Mouse (Mus musculus): ENCODE measurements around the gene Pcbp4.
A peak's percentile ranks its signal among the peaks of the same experiment; 100 is the strongest.

Gene Pcbp4

GRCm38 (mm10) chr9:106464751-106465541 lies 11.9 kb downstream of the Pcbp4 start:
- DNase-seq (ENCODE audit: low spot score), result peak; percentile 55

DNA sequence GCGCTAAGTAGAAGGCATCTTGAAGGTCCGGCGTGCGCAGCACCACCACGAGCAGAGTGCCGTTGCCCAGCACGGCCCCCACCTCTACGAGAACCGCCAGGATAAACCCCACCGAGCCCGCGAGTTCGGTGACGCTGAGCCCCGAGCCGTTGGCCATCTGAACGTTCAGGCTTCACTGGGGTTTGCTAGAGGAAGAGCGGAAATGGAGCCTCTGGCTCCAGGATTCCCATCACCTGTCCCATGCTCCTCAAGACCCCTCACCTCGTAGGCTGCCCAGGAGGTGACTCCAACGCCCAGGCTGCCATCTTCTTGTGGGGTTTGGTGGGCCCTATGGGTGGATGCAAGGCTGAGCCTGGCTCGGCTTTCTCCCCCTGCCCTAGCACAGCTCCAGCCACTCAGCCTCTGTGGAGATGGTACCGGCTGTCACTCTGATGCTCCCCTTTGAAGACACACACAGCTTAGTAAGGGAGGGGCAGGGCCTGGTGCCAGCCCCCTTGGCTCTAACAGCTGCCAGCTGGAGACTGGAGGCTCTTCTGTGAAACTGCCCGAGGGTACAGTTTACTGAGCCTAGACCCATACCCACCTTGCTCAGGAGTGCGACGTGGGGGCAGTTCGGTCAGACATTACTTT lies 12.6 kb downstream of the Pcbp4 start, which contains the start of gene Gpr62:
Gpr62 (minus strand) TSS at position 368 of the 630 bp plus-strand sequence.
- DNase-seq (ENCODE audit: low spot score), result no peak

GRCm38 (mm10) chr9:106466721-106467120 lies 13.6 kb downstream of the Pcbp4 start:
- DNase-seq (ENCODE audit: low spot score), result no peak

DNA sequence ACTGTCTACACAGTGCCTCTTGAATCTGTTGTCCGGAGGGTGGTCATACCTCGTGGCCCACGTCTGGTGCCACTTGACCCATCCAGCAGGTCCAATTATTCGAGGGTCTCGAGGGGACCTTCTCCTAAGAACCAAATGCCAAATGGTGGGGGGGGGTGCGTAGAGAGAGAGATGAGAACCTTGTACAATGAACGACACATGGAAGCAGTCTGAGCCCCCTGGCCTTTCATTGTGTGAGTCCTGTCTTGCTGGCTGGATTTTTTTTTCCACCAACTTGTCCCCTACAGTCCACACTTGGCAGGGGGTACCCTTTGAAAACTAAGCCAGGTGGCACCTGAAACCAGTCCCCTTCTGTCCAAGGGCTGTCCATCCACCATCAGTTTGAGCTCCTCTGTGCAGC lies 14.7 kb downstream of the Pcbp4 start:
- no peak for DNase-seq (ENCODE audit: low spot score)

DNA sequence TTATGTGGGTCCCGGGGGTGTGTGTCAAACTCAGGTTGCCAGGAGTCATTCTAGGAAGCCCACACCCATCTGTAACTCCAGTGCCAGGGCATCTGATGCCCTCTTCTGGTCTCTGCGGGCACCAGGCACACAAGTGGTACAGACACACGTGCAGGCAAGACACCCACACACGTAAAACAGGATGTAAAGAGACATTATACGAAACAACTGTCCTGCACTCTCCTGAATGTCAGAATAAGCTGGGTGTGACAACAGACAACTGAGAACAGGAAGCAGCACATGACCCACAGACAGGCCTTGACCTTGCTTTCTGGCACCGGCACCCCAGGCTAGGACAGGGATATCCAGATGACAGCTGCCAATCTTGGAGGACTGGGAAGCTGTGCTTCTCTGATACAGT lies 16.2 kb downstream of the Pcbp4 start:
- no peak for DNase-seq (ENCODE audit: low spot score)

GRCm38 (mm10) chr9:106469776-106470175 lies 16.7 kb downstream of the Pcbp4 start:
- no peak for DNase-seq (ENCODE audit: low spot score)

- DNase-seq (ENCODE audit: low spot score), result no peak
These were observed 18.1 kb downstream of the Pcbp4 start for GRCm38 (mm10) chr9:106470991-106471750.

GRCm38 (mm10) chr9:106471892-106472291 lies 18.8 kb downstream of the Pcbp4 start:
- peak; percentile 52 for DNase-seq (ENCODE audit: low spot score)

DNA sequence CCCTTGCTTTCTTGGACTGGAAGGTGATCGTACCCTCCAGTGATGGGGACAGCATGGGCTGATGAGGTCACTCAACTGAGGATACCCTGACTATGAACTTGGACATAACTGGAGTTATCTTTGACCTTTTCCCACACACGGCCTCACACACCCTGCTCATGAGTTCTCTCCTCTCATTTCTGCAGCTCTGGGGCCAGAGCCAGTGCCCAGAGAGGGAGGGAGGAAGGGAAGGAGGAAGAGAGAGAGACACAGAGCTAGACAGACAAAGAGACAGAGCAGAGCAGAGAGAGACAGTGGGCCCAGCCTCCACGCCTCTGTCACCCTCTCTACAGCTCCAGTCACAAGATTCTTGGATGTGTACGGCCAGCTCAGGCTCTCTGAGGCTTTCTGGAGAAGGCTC lies 19.2 kb downstream of the Pcbp4 start:
- no peak for DNase-seq (ENCODE audit: low spot score)

DNA sequence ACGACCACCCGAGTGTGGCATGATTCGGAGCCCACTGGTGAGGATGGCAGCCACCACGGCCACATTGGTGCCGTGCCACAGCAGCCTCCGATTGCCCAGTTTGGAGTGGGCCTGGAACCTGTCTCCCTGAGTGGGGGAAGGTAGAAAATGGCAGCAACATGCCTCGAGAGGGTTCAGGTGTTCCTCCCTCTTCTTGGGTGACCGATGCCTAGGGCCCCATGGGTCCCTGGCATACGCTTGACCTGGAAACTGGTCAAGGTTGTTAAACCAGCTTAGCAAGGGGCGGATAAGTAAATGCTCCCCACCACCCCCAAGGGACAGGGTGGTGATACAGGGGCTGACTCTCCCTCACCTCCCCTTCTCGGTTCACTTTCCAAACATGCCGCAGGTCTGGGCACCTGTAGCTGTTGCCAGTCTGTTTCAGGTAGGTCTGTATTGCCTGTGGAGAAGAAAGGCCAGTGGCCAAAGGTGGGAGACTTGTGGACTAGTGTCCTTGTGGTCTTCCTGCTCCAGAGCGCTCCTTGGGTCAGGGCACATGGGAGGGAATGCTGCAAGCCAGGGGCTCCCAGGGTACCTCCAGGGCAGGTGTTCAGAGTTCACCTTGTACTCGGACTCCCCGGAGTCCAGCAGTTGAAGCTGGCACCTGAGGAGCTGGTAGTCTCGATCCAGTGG lies 20.1 kb downstream of the Pcbp4 start:
- DNase-seq (ENCODE audit: low spot score), result peak; percentile 12

- DNase-seq (ENCODE audit: low spot score), result peak; percentile 13
These were observed 20.6 kb downstream of the Pcbp4 start for GRCm38 (mm10) chr9:106473753-106474105.

GRCm38 (mm10) chr9:106474456-106474855 lies 21.4 kb downstream of the Pcbp4 start:
- peak; percentile 74 for DNase-seq (ENCODE audit: low spot score)

DNA sequence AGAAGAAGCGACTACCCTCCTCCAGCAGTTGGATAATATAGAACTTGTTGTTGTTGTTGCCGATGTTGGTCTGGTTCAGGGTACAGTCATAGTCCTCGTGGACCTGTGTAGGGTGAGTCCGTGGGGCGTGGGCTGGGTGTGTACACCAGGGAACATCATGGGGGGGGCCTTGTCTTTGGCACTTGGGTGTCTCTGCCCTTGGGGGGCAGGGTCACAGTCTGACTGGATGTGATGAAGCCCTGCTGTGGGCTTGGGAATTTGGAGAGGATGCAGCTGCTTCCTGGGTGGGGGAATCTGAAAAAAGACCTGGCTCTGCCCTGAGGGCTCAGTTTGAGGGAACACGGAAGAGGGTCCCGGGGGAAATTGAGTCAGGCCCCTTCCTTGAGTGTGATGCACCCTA lies 22.0 kb downstream of the Pcbp4 start:
- peak; percentile 25 for DNase-seq (ENCODE audit: low spot score)

- no peak for DNase-seq (ENCODE audit: low spot score)
These were observed 22.5 kb downstream of the Pcbp4 start, which contains the start of gene Rrp9 for GRCm38 (mm10) chr9:106475663-106476001. Rrp9 (plus strand) TSS chr9:106475963.

DNA sequence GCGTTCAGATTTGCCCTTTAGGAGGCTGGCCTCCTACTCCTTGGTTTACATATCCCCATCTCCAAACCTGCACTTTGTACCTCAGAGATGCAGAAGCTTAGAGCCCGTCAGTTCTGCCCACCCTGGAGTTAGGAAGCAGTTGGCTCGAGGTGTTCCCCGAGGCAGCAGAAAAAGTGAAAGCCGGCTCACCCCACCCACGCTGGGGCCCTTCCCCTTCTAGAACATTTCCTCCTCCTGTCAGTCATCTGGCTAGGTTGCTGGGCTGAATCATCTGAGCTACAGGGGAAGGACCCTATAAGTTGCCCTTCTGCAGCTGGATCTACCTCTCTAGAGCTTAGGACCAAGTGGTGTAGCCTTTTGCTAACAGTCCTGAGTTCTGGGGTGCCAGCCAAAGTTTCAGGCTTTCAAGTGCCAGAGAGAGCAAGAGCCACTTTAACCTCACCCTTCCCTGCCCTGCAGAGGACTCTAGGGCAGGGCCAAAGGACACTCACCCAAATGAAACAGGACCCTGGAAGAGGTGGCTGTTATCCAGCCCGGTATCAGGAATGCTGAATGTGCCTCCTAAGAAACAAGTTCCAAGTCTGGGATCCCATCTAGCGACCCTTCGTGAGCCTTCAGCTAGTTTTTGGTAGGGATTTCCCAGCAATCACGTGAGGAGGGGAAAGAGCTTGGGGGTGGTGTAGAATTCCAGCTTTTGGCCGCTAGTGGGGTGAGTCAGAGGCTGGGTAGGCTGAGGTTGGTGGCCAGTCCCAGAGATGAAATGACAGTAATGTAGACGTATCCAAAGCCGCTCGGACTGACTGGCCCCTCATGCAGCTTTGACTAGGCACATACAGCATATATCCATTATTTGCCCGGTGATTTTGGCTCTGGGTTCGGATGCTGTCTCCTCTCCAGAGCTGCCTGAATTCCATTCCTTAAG lies 23.2 kb downstream of the Pcbp4 start:
- DNase-seq (ENCODE audit: low spot score), result peak; percentile 53

- DNase-seq (ENCODE audit: low spot score), result peak; percentile 98
These were observed 23.9 kb downstream of the Pcbp4 start, which contains the start of gene Parp3 for GRCm38 (mm10) chr9:106476924-106477484. Parp3 (minus strand) TSS chr9:106476949.

GRCm38 (mm10) chr9:106477649-106478048 lies 24.6 kb downstream of the Pcbp4 start:
- no peak for DNase-seq (ENCODE audit: low spot score)

DNA sequence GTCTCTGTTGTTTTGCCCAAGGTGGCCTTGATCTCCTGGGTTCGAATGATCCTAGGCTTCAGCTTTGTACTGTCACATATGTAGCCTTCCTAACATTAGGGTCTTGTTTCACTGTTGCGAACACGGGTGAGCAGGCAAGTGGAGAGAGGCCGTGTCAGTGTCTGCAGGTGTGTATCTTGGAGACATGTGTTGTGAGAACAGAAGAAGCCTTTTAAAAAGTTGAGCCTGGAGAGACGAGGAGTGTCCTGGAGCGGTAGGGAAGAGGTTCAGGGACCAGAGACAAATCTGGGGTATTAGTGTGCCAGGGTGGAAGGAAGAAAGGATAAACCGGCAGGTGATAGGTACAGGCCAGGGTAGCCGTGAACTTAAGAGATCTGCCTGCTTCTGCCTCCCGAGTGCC lies 25.0 kb downstream of the Pcbp4 start:
- DNase-seq (ENCODE audit: low spot score), result no peak

GRCm38 (mm10) chr9:106480541-106480940 lies 27.4 kb downstream of the Pcbp4 start:
- DNase-seq (ENCODE audit: low spot score), result no peak

DNA sequence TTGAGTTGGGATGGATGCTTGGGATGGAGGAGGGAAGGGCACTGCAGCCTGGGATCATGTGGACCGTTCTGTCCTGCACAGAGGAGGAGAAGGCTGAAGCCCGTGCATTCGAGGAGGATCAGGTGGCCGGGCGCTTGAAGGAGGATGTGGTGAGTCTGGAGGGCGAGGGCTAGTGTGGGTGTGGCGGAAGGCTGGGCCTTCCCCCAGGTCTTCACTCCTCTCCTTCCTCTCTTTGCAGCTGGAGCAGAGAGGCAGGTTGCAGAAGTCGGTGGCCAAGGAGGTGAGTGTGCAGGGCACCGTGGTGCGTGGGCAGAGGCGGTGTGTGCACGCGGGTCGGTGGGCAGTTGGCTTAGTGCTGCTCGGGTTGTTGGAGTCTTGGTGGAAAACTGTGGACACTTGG lies 28.0 kb downstream of the Pcbp4 start:
- DNase-seq (ENCODE audit: low spot score), result no peak

GRCm38 (mm10) chr9:106481676-106482075 lies 28.6 kb downstream of the Pcbp4 start:
- DNase-seq (ENCODE audit: low spot score), result no peak

Measured in ovary, postnatal 36 days (tissue).